In genomic region chr5:25100516-25101125, GRCm38 (mm10) we compare ENCODE assay signal across 8 mouse cellular contexts. TPM values are rescaled to one million over a fixed set of nuclear protein-coding genes. Genes with fewer than 3 reads are reported as not detected.
DNase-seq lines count a peak whose midpoint lies in the region; ATAC-seq and TF ChIP-seq lines count a peak whose summit lies in the region.

Prkag2 (minus strand) TSS chr5:25100642.

- no peak for TF ChIP-seq CTCF in kidney, postnatal 0 days (IDR thresholded peaks at IDR 0.05; ENCODE audit: low read depth)
- TF ChIP-seq CTCF in liver, embryonic 14.5 days (IDR thresholded peaks at IDR 0.05; ENCODE audit: low read depth): no peak
- TF ChIP-seq CTCF in testis, adult 2 months (IDR thresholded peaks at IDR 0.05; ENCODE audit: control insufficient read depth, insufficient read depth, insufficient replicate concordance, low read depth, low read length): no peak

- H3K27me3 ChIP-seq in embryonic facial prominence, embryonic 13.5 days: peaks cover 53% of the 10 kb centered on the region
- H3K27me3 ChIP-seq in heart, embryonic 14.5 days (ENCODE audit: control insufficient read depth, insufficient read depth, low read length): peaks cover 18% of the 10 kb centered on the region
- H3K27me3 ChIP-seq in kidney, postnatal 0 days (ENCODE audit: insufficient read depth, low read length): no peaks in the 10 kb centered on the region
- H3K27me3 ChIP-seq in liver, embryonic 14.5 days (ENCODE audit: control insufficient read depth, insufficient read depth, low read length): peaks cover 23% of the 10 kb centered on the region
- no peaks in the 10 kb centered on the region for H3K27me3 ChIP-seq in testis, adult 2 months (ENCODE audit: control insufficient read depth, insufficient read depth, low read length)

- under 1% methylated on average over 43 of the region's 50 CpGs for WGBS in embryonic facial prominence, embryonic 13.5 days
- WGBS in heart, embryonic 14.5 days: 0% methylated on average over 32 of the region's 50 CpGs
- WGBS in kidney, postnatal 0 days: under 1% methylated on average over 48 of the region's 50 CpGs
- under 1% methylated on average over 40 of the region's 50 CpGs for WGBS in liver, embryonic 14.5 days (ENCODE audit: insufficient replicate concordance)

- no peaks in the 10 kb centered on the region for H3K9me3 ChIP-seq in embryonic facial prominence, embryonic 13.5 days
- no peaks in the 10 kb centered on the region for H3K9me3 ChIP-seq in heart, embryonic 14.5 days (ENCODE audit: control insufficient read depth, low read length)
- H3K9me3 ChIP-seq in kidney, postnatal 0 days (replicated peaks; ENCODE audit: low read length): no peaks in the 10 kb centered on the region
- no peaks in the 10 kb centered on the region for H3K9me3 ChIP-seq in liver, embryonic 14.5 days (ENCODE audit: control insufficient read depth, low read length)

- peak; percentile 41 for DNase-seq in 416B (ENCODE audit: low read depth)
- peak; percentile 91 for DNase-seq in adrenal gland, adult 2 months
- DNase-seq in kidney, postnatal 0 days (ENCODE audit: low spot score): peak; percentile 54
- DNase-seq in liver, embryonic 14.5 days (ENCODE audit: low read depth in 3 of 3, low spot score in 3 of 3): no peak
- DNase-seq in natural killer cell, adult 2 months (ENCODE audit: low spot score in 2 of 2): peak; percentile 26 to 53

- H3K4me1 ChIP-seq in embryonic facial prominence, embryonic 13.5 days: peaks cover 11% of the 10 kb centered on the region
- peaks cover 17 to 29% of the 10 kb centered on the region in 2 experiments for H3K4me1 ChIP-seq in heart, embryonic 14.5 days (ENCODE audit: control insufficient read depth in 2 of 2, insufficient read depth in 2 of 2, low read length in 2 of 2)
- peaks cover 13% of the 10 kb centered on the region for H3K4me1 ChIP-seq in kidney, postnatal 0 days (replicated peaks; ENCODE audit: insufficient read depth, low read length)
- H3K4me1 ChIP-seq in liver, embryonic 14.5 days (replicated peaks; ENCODE audit: control insufficient read depth in 2 of 2, insufficient read depth in 2 of 2, low read length in 1 of 2): peaks cover 0 to 5% of the 10 kb centered on the region in 2 experiments; a peak in 2 of 4 replicates
- peaks cover 17% of the 10 kb centered on the region for H3K4me1 ChIP-seq in testis, adult 2 months (ENCODE audit: control insufficient read depth, insufficient read depth, low read length)

- H3K36me3 ChIP-seq in embryonic facial prominence, embryonic 13.5 days: no peaks in the 10 kb centered on the region
- no peaks in the 10 kb centered on the region for H3K36me3 ChIP-seq in heart, embryonic 14.5 days (ENCODE audit: control insufficient read depth, insufficient read depth, low read length)
- H3K36me3 ChIP-seq in kidney, postnatal 0 days (ENCODE audit: insufficient read depth, low read length): no peaks in the 10 kb centered on the region
- no peaks in the 10 kb centered on the region for H3K36me3 ChIP-seq in liver, embryonic 14.5 days (replicated peaks; ENCODE audit: control insufficient read depth, insufficient read depth, low read depth)
- no peaks in the 10 kb centered on the region for H3K36me3 ChIP-seq in testis, adult 2 months (ENCODE audit: control insufficient read depth, insufficient read depth, low read length)

- H3K4me3 ChIP-seq in embryonic facial prominence, embryonic 13.5 days: peak within 1 kb of the TSS; percentile 64
- H3K4me3 ChIP-seq in heart, embryonic 14.5 days (ENCODE audit: control insufficient read depth in 1 of 2, insufficient read depth in 1 of 2, low read depth in 1 of 2, low read length in 2 of 2): peak within 1 kb of the TSS; percentile 68 to 72
- peak within 1 kb of the TSS; percentile 59 for H3K4me3 ChIP-seq in kidney, postnatal 0 days (replicated peaks; ENCODE audit: low read depth, low read length)
- peak within 1 kb of the TSS; percentile 52 to 56 for H3K4me3 ChIP-seq in liver, embryonic 14.5 days (ENCODE audit: insufficient read depth in 1 of 2, low read depth in 2 of 2, low read length in 2 of 2)
- peak within 1 kb of the TSS; percentile 78 for H3K4me3 ChIP-seq in testis, adult 2 months (ENCODE audit: control insufficient read depth, low read depth, low read length)

- TF ChIP-seq POLR2A in testis, adult 2 months (IDR thresholded peaks at IDR 0.05; ENCODE audit: control insufficient read depth, low read depth, low read length): peak; percentile 36; the same call in 1 of the 2 replicates

- H3K9ac ChIP-seq in embryonic facial prominence, embryonic 13.5 days: peak within 1 kb of the TSS; percentile 69
- peak within 1 kb of the TSS; percentile 81 for H3K9ac ChIP-seq in heart, embryonic 14.5 days (ENCODE audit: low read length)
- H3K9ac ChIP-seq in kidney, postnatal 0 days (ENCODE audit: low read depth, low read length): peak within 1 kb of the TSS; percentile 58
- H3K9ac ChIP-seq in liver, embryonic 14.5 days (replicated peaks): peak within 1 kb of the TSS; percentile 9; the same call in 1 of the 2 replicates

- ATAC-seq in embryonic facial prominence, embryonic 13.5 days (ENCODE audit: insufficient number of reproducible peaks, insufficient read depth, low FRiP score, low TSS enrichment, low read depth): peak; percentile 22; the same call in 1 of the 2 replicates
- ATAC-seq in heart, embryonic 14.5 days (ENCODE audit: insufficient number of reproducible peaks, insufficient read depth, low FRiP score, low read depth): peak; percentile 46; the same call in 1 of the 2 replicates
- ATAC-seq in kidney, postnatal 0 days (replicated peaks; ENCODE audit: low FRiP score, low read depth): peak; percentile 54
- ATAC-seq in liver, embryonic 14.5 days (ENCODE audit: insufficient read depth): peak; percentile 58; the same call in 1 of the 2 replicates

- no peak for TF ChIP-seq EP300 in liver, embryonic 14.5 days (IDR thresholded peaks at IDR 0.05; ENCODE audit: low read depth)

- H3K27ac ChIP-seq in embryonic facial prominence, embryonic 13.5 days: no peak within 1 kb of the TSS
- peak within 1 kb of the TSS in 1 of 2 experiments; percentile 62; a peak in 3 of 4 replicates for H3K27ac ChIP-seq in heart, embryonic 14.5 days (replicated peaks in 1 of 2; ENCODE audit: control insufficient read depth in 1 of 2, insufficient read depth in 1 of 2, low read depth in 2 of 2, low read length in 2 of 2)
- H3K27ac ChIP-seq in kidney, postnatal 0 days: peak within 1 kb of the TSS; percentile 77
- no peak within 1 kb of the TSS for H3K27ac ChIP-seq in liver, embryonic 14.5 days
- peak within 1 kb of the TSS; percentile 73 for H3K27ac ChIP-seq in testis, adult 2 months (ENCODE audit: control insufficient read depth, insufficient read depth, low read depth, low read length)

- H3K4me2 ChIP-seq in embryonic facial prominence, embryonic 13.5 days: peak within 1 kb of the TSS; percentile 99
- H3K4me2 ChIP-seq in heart, embryonic 14.5 days (ENCODE audit: low read length): peak within 1 kb of the TSS; percentile 98
- peak within 1 kb of the TSS; percentile 100 for H3K4me2 ChIP-seq in kidney, postnatal 0 days (ENCODE audit: low read length)
- H3K4me2 ChIP-seq in liver, embryonic 14.5 days (ENCODE audit: low read depth): peak within 1 kb of the TSS; percentile 65

RNA-seq across cellular contexts. Expression of gene Prkag2, which starts in this region (rescaled TPM):
- total RNA-seq in adrenal gland, adult 2 months (2021): 10 to 100 TPM; 36.0 to 48.0 TPM
- polyA plus RNA-seq in adrenal gland, adult 2 months (2012; rRNA removed): 10.0 and 10.6 TPM in 2 replicates
- polyA plus RNA-seq in embryonic facial prominence, embryonic 13.5 days (2015; fragmentation: Nextera tagmentation; extraction: Ambion mirVana): 24.4 and 24.8 TPM in 2 replicates
- 120 and 122 TPM in 2 replicates for polyA plus RNA-seq in heart, embryonic 14.5 days (2014; fragmentation: Nextera tagmentation; extraction: Ambion mirVana)
- 36.4 and 39.4 TPM in 2 replicates for polyA plus RNA-seq in kidney, postnatal 0 days (2015; fragmentation: Nextera tagmentation; extraction: Ambion mirVana)
- polyA plus RNA-seq in liver, embryonic 14.5 days (2012; rRNA removed): 3.2 and 4.0 TPM in 2 replicates
- 2.7 and 3.1 TPM in 2 replicates for polyA plus RNA-seq in liver, embryonic 14.5 days (2014; fragmentation: Nextera tagmentation; extraction: Ambion mirVana)
- 133 and 149 TPM in 2 replicates for polyA plus RNA-seq in testis, adult 2 months (2012; rRNA removed)

Comparison
In these comparisons a context has a peak if more than half of its experiments do, and no peak if none do; other contexts are left out.
1. DNase-seq: peak in 416B (single experiment), adrenal gland, adult 2 months (single experiment), kidney, postnatal 0 days (single experiment) and natural killer cell, adult 2 months (2 of 2); none in liver, embryonic 14.5 days (0 of 3).
2. H3K27ac ChIP-seq: peak in kidney, postnatal 0 days (single experiment) and testis, adult 2 months (single experiment); none in embryonic facial prominence, embryonic 13.5 days (single experiment) and liver, embryonic 14.5 days (single experiment).
3. H3K9ac ChIP-seq: peak in every context shown above with its lines; median percentile 81 in heart, embryonic 14.5 days; 69 in embryonic facial prominence, embryonic 13.5 days; 58 in kidney, postnatal 0 days; 9 in liver, embryonic 14.5 days.
4. Peak in every context shown above with its lines, with median percentiles within 50 percentile points of each other: ATAC-seq, H3K4me2 ChIP-seq and H3K4me3 ChIP-seq.